Mouse (Mus musculus) layer of hippocampus, adult 8-10 months (tissue): Measurements from ENCODE around the gene Ska3. TPM values are rescaled to one million over a fixed set of nuclear protein-coding genes. Genes with fewer than 3 reads are reported as not detected.
"Not testable (repeated sequence)": the region's sequence is repeated elsewhere in the genome, so short reads cannot be mapped to it uniquely, and the experiment has no call there.

ENCODE experiments used
- DNase-seq, 2 experiments: peaks; one replicate each; pipeline ENCODE4 v3.0.0; 2022; ENCODE audit warnings: low spot score in 2 of 2
- total RNA-seq, 4 experiments: library from RNA; stranded (reverse); gene quantifications; 2 replicates each; pipeline ENCODE4 v1.2.4; 2022

Gene Ska3
- 1 to 10 TPM in 1 of 4 experiments, under 1 TPM in 3; 0.81 to 2.1 (median 0.92) TPM for total RNA-seq

- peak; percentile 85 to 87 for DNase-seq
These were observed at the start of gene Ska3, which contains the start of gene Mrpl57 for GRCm38 (mm10) chr14:57825788-57826751. Gene Ska3 (minus strand): TSS chr14:57826185. Gene Mrpl57 (plus strand): TSS chr14:57826234.

- DNase-seq: no peak
These were observed 40.8 kb upstream of the Ska3 start for GRCm38 (mm10) chr14:57866676-57867276.

GRCm38 (mm10) chr14:57865256-57865655 lies 39.3 kb upstream of the Ska3 start:
- DNase-seq: no peak

GRCm38 (mm10) chr14:57863129-57863528 lies 37.1 kb upstream of the Ska3 start:
- DNase-seq: no peak

GRCm38 (mm10) chr14:57861987-57862412 lies 36.0 kb upstream of the Ska3 start:
- no peak for DNase-seq

- no peak for DNase-seq
These were observed 33.5 kb upstream of the Ska3 start for GRCm38 (mm10) chr14:57859520-57859919.

GRCm38 (mm10) chr14:57858601-57859000 lies 32.6 kb upstream of the Ska3 start:
- no peak for DNase-seq

GRCm38 (mm10) chr14:57856037-57856436 lies 30.1 kb upstream of the Ska3 start:
- not testable (repeated sequence) for DNase-seq

GRCm38 (mm10) chr14:57852961-57853360 lies 27.0 kb upstream of the Ska3 start:
- DNase-seq: no peak

GRCm38 (mm10) chr14:57850330-57850729 lies 24.3 kb upstream of the Ska3 start:
- no peak for DNase-seq

GRCm38 (mm10) chr14:57848646-57849045 lies 22.7 kb upstream of the Ska3 start:
- no peak for DNase-seq

- DNase-seq: not testable (repeated sequence)
These were observed 22.1 kb upstream of the Ska3 start for GRCm38 (mm10) chr14:57848061-57848460.

GRCm38 (mm10) chr14:57844535-57844934 lies 18.6 kb upstream of the Ska3 start:
- no peak for DNase-seq

- DNase-seq: no peak
These were observed 9.2 kb upstream of the Ska3 start for GRCm38 (mm10) chr14:57835157-57835556.

GRCm38 (mm10) chr14:57833526-57833925 lies 7.5 kb upstream of the Ska3 start:
- DNase-seq: no peak

GRCm38 (mm10) chr14:57827284-57827683 lies 1.3 kb upstream of the Ska3 start:
- no peak for DNase-seq

- DNase-seq: no peak
These were observed 5.1 kb downstream of the Ska3 start for GRCm38 (mm10) chr14:57820839-57821238.

GRCm38 (mm10) chr14:57811844-57812243 lies 14.1 kb downstream of the Ska3 start:
- no peak for DNase-seq

- no peak for DNase-seq
These were observed 15.1 kb downstream of the Ska3 start for GRCm38 (mm10) chr14:57810886-57811285.

- DNase-seq: no peak
These were observed 17.4 kb downstream of the Ska3 start for GRCm38 (mm10) chr14:57808558-57808957.

GRCm38 (mm10) chr14:57803731-57804130 lies 22.3 kb downstream of the Ska3 start:
- DNase-seq: no peak
